Mouse (Mus musculus) liver, embryonic 14.5 days (tissue): Measurements from ENCODE around the gene Prim2.

Experiments used
- CTCF ChIP-seq: IDR thresholded peaks from 2 replicates; pipeline ENCODE4 v1.5.1; 2016; ENCODE audit warnings: antibody characterized with exemption, low read depth, control low read depth
- EP300 ChIP-seq: IDR thresholded peaks from 2 replicates; pipeline ENCODE4 v1.6.1; 2016; ENCODE audit warnings: antibody characterized with exemption, low read depth

GRCm38 (mm10) chr1:33624900-33625299 lies 44.7 kb downstream of the Prim2 start:
- TF ChIP-seq CTCF: no peak
- peak; percentile 92 for TF ChIP-seq EP300
